Mouse (Mus musculus): ENCODE data around the gene Elf2. TPM values are rescaled to one million over a fixed set of nuclear protein-coding genes. Genes with fewer than 3 reads are reported as not detected.
"Not testable (repeated sequence)": the region's sequence is repeated elsewhere in the genome, so short reads cannot be mapped to it uniquely, and the experiment has no call there.

The Elf2 gene
- polyA plus RNA-seq, 1 experiment, result 24.1 TPM

DNA sequence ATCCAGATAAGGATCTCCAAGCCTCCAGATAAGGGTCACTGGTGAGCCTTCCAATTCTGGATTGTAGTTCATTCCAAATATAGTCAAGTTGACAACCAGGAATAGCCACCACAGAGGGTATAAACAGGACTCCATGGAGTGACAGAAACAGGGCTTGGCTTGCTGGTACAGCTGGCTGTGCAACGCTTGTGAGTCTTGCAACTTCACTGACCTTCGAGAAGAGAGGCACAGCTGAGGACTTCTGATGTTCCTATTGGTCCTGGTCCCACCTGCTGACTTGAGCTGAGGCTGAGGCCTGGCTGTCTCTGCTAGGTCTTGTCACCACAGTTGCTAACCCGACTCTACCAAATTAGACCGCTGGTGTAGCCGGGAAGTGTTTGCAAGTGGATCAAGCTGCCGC lies 122.1 kb downstream of the Elf2 start:
- not testable (repeated sequence) for H3K4me3 ChIP-seq (ENCODE audit: insufficient read depth, low read depth, low read length); H3K4me1 ChIP-seq (ENCODE audit: control insufficient read depth, insufficient read depth, insufficient read length, low read length); H3K27ac ChIP-seq (replicated peaks; ENCODE audit: low read depth, low read length)

DNA sequence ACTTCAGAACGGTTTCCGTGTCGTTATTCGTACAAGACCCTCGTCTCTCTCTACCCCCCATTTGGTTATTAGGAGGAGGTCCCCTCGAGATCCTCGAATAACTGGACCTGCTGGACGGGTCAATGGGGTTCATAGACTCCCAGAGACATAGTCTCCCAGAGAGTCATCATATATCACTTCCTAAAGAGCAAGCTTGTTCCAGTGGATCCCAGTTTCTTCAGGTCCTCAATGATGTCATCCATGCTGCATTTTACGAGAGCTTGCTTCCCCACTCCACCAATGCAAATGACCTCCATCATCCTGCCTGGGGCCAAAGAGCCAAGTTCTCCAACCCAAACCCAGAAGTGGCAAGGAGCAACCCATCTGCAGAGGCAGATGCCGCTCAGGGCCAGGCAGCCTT lies 124.1 kb downstream of the Elf2 start:
- H3K4me3 ChIP-seq (ENCODE audit: insufficient read depth, low read depth, low read length); H3K27ac ChIP-seq (replicated peaks; ENCODE audit: low read depth, low read length): not testable (repeated sequence)
- peaks cover 13% of the 10 kb centered on the region for H3K4me1 ChIP-seq (ENCODE audit: control insufficient read depth, insufficient read depth, insufficient read length, low read length)

DNA sequence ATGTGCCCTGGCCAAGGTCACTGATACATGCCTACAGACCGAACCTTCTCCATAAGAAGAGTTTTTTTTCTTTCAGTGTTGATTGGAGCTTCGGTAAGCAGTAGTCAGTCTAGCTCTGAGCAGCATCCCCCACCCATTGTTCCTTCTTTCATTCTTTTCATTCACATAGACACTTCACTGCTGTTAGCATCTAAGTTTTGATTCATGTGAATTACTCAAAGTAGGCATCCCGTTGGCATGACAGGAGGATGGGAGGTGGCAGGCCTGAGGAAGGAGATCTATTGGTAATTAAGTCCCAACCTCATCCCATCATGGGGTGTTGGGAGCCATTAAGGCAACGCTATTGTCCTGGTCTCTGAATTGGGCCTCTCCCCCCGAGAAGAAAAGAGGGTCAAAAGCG lies 124.8 kb downstream of the Elf2 start:
- Histone ChIP-seq H3K4me3 (ENCODE audit: insufficient read depth, low read depth, low read length) (no peak overlapping the region), H3K4me1 (ENCODE audit: control insufficient read depth, insufficient read depth, insufficient read length, low read length) (peaks cover 17% of the 10 kb centered on the region), H3K27ac (replicated peaks; ENCODE audit: low read depth, low read length) (0 out of 2 replicates have a peak overlapping the region, but pooled peaks have one; percentile 5)

DNA sequence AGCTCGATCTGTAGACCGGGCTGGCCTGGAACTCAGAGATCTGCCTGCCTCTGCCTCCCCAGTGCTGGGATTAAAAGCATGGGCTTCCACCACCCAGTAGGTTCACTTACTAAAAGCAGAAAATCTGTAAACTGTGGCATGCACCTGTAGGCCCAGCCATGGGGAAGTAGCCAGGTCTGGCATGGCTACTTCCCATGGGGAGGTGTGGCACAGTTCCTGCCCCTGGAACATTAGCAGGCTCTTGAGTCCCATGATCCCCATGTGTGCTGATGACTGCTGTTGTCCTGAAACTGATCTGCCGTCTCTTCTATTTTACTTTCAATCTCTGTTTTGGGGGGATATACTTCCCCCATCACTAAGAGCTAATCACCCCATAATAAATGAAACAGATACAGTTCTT lies 127.4 kb downstream of the Elf2 start:
- Histone ChIP-seq H3K4me3 (ENCODE audit: insufficient read depth, low read depth, low read length) (no peak overlapping the region), H3K27ac (replicated peaks; ENCODE audit: low read depth, low read length) (peak overlapping the region; percentile 93), H3K4me1 (ENCODE audit: control insufficient read depth, insufficient read depth, insufficient read length, low read length) (peaks cover 22% of the 10 kb centered on the region)

DNA sequence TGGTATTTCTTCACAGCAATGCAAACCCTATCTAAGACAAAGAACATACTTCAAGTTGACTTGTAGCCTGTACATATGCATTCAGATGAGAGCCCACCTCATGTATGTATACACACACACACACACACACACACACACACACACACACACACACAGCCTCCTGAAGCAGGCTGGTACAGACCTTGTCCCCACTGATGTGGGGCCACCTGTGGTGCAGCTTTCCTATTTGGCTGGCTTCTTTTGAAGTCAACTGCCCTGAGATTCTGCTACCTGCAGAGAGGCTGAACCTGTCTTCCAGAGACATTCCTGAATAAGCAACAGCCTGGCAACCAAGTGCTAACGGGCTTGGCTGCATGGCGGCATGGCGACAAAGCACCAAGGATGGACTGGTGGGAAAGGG lies 130.0 kb downstream of the Elf2 start:
- H3K4me1 ChIP-seq (ENCODE audit: control insufficient read depth, insufficient read depth, insufficient read length, low read length), result peaks cover 22% of the 10 kb centered on the region
- H3K27ac ChIP-seq (replicated peaks; ENCODE audit: low read depth, low read length), result peak overlapping the region; percentile 82
- H3K4me3 ChIP-seq (ENCODE audit: insufficient read depth, low read depth, low read length), result no peak overlapping the region

DNA sequence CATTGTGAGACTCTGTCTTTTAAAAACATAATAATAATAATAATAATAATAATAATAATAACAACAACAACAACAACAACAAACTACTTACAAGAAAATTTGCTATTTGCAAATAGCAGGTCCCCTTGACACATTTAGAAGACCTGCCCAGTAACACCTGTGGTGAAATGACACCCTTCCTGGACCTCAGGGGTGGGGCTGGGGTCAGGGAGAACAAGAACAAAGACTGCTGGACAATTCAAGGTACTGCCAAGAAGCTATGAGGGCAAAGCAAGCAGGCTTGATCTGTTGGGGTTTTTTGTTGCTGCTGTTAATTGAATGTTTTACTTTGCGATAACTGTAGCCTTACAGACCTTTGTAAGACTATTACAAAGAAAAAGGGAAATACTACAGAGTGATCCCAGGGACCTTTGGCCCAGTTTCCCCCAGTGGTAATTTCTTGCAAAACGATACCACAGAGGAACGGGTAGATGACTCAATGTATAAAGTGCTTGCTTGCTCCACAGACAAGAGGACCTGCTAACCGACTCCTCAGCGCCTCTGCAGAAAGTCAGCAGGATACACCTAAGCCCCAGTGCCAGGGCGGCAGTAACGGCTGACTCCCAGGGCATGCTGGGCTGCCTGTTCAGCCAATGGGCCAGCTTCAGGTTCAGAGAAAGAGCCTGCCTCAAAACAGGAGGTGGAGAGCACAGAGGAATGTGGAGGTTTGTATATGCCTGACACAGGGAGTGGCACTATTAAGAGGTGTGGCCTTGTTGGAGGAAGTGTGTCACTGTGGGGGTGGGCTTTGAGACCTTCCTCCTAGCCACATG lies 130.8 kb downstream of the Elf2 start:
- peaks cover 22% of the 10 kb centered on the region for H3K4me1 ChIP-seq (ENCODE audit: control insufficient read depth, insufficient read depth, insufficient read length, low read length)
- H3K27ac ChIP-seq (replicated peaks; ENCODE audit: low read depth, low read length), result peak overlapping the region; percentile 85
- no peak overlapping the region for H3K4me3 ChIP-seq (ENCODE audit: insufficient read depth, low read depth, low read length)

DNA sequence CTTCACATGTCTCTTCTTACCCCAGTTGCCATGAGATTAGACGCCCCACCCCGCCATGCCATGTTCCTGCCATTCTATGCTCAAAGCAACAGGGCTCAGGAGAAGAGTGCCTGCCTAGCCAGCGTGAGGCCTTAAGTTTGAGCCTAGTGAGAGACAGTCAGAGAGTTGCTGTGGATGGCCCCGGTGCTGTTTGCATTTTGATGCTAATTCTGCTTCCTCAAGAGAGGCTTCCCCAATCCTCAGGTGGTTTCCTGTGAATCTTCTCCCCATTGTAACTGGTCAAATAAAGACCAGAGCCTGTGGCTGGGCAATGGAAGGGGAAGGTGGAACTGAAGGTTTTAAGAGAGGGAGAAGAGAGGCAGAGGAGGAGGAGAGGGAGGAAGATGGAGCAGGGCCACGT lies 131.8 kb downstream of the Elf2 start:
- no peak overlapping the region for H3K4me3 ChIP-seq (ENCODE audit: insufficient read depth, low read depth, low read length)
- peaks cover 20% of the 10 kb centered on the region for H3K4me1 ChIP-seq (ENCODE audit: control insufficient read depth, insufficient read depth, insufficient read length, low read length)
- H3K27ac ChIP-seq (replicated peaks; ENCODE audit: low read depth, low read length), result peak overlapping the region; percentile 72

DNA sequence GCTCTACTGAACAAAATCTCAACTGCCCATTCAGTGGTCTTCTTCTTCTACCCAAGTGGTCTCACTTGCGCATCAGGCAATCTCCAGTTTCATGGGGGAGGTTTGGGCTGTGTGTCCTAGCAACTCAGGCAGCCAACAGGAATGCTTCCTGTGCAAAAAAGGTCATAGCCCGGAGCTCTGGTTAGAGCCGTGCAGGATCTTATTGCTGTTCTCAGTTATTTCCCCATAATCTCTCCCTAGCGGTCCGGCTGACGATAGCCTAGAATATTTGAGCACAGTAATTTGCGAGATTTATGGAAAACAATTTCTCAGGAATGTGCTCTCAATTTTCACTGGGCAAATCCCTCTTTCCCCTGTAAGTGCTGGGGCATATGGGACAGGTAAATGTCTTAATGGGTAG lies 133.9 kb downstream of the Elf2 start:
- Histone ChIP-seq H3K27ac (replicated peaks; ENCODE audit: low read depth, low read length) (no peak overlapping the region), H3K4me3 (ENCODE audit: insufficient read depth, low read depth, low read length) (no peak overlapping the region), H3K4me1 (ENCODE audit: control insufficient read depth, insufficient read depth, insufficient read length, low read length) (peaks cover 11% of the 10 kb centered on the region)

DNA sequence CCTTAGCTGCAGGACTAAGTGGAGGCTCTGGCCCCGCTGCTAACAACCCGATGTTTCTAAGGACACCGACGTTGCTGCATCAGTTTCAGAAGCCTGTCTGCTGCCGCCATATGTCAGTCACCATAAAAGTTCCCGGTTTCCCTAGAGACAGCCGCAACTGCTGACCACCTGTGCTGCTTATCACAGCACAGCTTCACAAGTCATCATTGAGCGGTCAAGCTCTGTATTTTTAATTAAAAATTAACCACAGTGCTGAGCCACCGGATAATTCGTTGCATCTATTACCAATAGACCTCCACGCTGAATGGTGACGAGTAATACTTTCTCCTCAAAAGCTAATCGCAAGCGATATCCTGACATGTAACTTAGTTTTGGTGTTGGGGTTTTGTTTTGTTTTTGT lies 135.6 kb downstream of the Elf2 start:
- H3K4me3 ChIP-seq (ENCODE audit: insufficient read depth, low read depth, low read length), result no peak overlapping the region
- H3K27ac ChIP-seq (replicated peaks; ENCODE audit: low read depth, low read length), result peak overlapping the region; percentile 78; the same call in 1 of the 2 replicates
- no peaks in the 10 kb centered on the region; the same call in 1 of the 2 replicates for H3K4me1 ChIP-seq (ENCODE audit: control insufficient read depth, insufficient read depth, insufficient read length, low read length)

DNA sequence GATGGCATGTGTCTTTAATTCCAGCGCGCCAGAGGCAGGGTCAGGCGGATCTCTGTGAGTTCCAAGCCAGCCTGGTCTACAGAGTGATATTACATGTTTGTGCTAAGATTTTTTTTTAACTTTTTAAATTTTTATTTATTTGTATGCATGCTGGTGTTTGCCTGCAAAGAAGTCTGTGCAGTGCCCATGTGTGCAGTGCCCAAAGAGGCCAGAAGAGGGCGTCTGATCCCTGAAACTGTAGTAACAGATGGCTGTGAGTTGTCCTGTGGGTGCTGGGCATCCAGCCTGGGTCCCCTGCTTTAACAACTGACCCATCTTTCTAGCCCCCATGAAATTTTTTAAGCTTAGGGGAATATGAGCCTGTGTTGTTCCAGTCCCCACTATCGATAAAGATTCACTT lies 136.0 kb downstream of the Elf2 start:
- Histone ChIP-seq H3K4me1 (ENCODE audit: control insufficient read depth, insufficient read depth, insufficient read length, low read length) (no peaks in the 10 kb centered on the region; the same call in 1 of the 2 replicates), H3K27ac (replicated peaks; ENCODE audit: low read depth, low read length) (peak overlapping the region; percentile 78), H3K4me3 (ENCODE audit: insufficient read depth, low read depth, low read length) (no peak overlapping the region)

DNA sequence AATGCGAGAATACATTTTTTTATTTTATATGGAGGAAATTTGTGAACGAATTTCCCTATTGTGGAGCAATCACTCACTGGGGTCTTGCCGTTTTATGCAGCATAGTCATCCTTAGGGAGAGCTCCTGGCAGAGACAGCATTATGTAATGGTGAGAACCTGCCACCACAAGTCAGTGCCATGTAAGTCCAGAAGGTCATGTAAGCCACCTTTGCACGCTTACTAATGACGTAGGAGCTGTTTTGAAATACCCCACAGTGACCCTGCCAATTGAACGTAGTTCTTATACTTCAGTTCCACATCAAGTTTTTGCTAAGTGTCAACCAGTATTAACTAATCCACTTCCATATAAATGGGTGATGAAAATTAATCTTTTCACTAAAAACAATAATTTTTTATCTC lies 136.6 kb downstream of the Elf2 start:
- Histone ChIP-seq H3K27ac (replicated peaks; ENCODE audit: low read depth, low read length) (peak overlapping the region; percentile 75), H3K4me1 (ENCODE audit: control insufficient read depth, insufficient read depth, insufficient read length, low read length) (peaks cover 5% of the 10 kb centered on the region; the same call in 1 of the 2 replicates), H3K4me3 (ENCODE audit: insufficient read depth, low read depth, low read length) (no peak overlapping the region)

Other genes with a start within 250 kb of the Elf2 start
- gene Noct, start 116.2 kb downstream of the Elf2 start, polyA plus RNA-seq (2012; ENCODE audit: insufficient read depth, insufficient read length, missing spikeins), result 16.9 and 38.8 TPM in 2 replicates
- not detected in 2 replicates for gene Mgarp, start 56.1 kb upstream of the Elf2 start, polyA plus RNA-seq (2012; ENCODE audit: insufficient read depth, insufficient read length, missing spikeins)
- gene Ndufc1, start 68.3 kb upstream of the Elf2 start, polyA plus RNA-seq (2012; ENCODE audit: insufficient read depth, insufficient read length, missing spikeins), result 1,941 and 2,055 TPM in 2 replicates
- gene Naa15, start 74.5 kb upstream of the Elf2 start, polyA plus RNA-seq (2012; ENCODE audit: insufficient read depth, insufficient read length, missing spikeins), result 22.5 and 26.8 TPM in 2 replicates
- 5.0 and 6.9 TPM in 2 replicates for gene Rab33b, start 143.3 kb upstream of the Elf2 start, polyA plus RNA-seq (2012; ENCODE audit: insufficient read depth, insufficient read length, missing spikeins)
- 12.0 and 17.5 TPM in 2 replicates for gene Setd7, start 220.2 kb upstream of the Elf2 start, polyA plus RNA-seq (2012; ENCODE audit: insufficient read depth, insufficient read length, missing spikeins)